Mouse (Mus musculus) heart, embryonic 12.5 days (tissue): ENCODE data around the gene Exoc3l4. TPM values are rescaled to one million over a fixed set of nuclear protein-coding genes. Genes with fewer than 3 reads are reported as not detected.

Experiments
- ATAC-seq: fragments of 200-750 bp; cut with Nextera tagmentation; 2 replicates; pipeline ENCODE4 v1.8.0; 2017; ENCODE audit warnings: moderate TSS enrichment, moderate library complexity; ENCODE audit not compliant: insufficient number of reproducible peaks, low FRiP score
- H3K27ac ChIP-seq: fragments of 300-500 bp; sonication (generic); 2 replicates; pipeline ENCODE4 v1.5.1; 2016; ENCODE audit warnings: mild to moderate bottlenecking, moderate library complexity; ENCODE audit not compliant: poor library complexity, severe bottlenecking
- H3K27me3 ChIP-seq: fragments of 300-500 bp; sonication (generic); replicated peaks from 2 replicates; pipeline ENCODE4 v1.6.1; 2016; ENCODE audit warnings: mild to moderate bottlenecking, moderate library complexity
- H3K36me3 ChIP-seq: fragments of 300-500 bp; sonication (generic); 2 replicates; pipeline ENCODE4 v1.6.1; 2016; ENCODE audit warnings: mild to moderate bottlenecking, moderate library complexity
- H3K4me1 ChIP-seq: fragments of 300-500 bp; sonication (generic); replicated peaks from 2 replicates; pipeline ENCODE4 v1.6.1; 2016; ENCODE audit warnings: mild to moderate bottlenecking
- H3K4me2 ChIP-seq: fragments of 300-500 bp; sonication (generic); 2 replicates; pipeline ENCODE4 v1.6.1; 2016; ENCODE audit warnings: mild to moderate bottlenecking, moderate library complexity
- H3K4me3 ChIP-seq: fragments of 300-500 bp; sonication (generic); 2 replicates; pipeline ENCODE4 v1.5.1; 2016; ENCODE audit warnings: mild to moderate bottlenecking
- H3K9ac ChIP-seq: fragments of 300-500 bp; sonication (generic); 2 replicates; pipeline ENCODE4 v1.6.1; 2016; ENCODE audit warnings: mild to moderate bottlenecking, moderate library complexity
- H3K9me3 ChIP-seq: fragments of 300-500 bp; sonication (generic); replicated peaks from 2 replicates; pipeline ENCODE4 v1.6.1; 2016; ENCODE audit warnings: mild to moderate bottlenecking, moderate library complexity
- WGBS: fragments of 180-500 bp; shearing (Covaris S2); methylation state at CpG from one replicate; pipeline ENCODE4 v1.1.7; 2016; 5-methylcytosine and 5-hydroxymethylcytosine counted together
- polyA plus RNA-seq: library from polyadenylated mRNA; unstranded; fragments of >200 nt; fragmentation: Nextera tagmentation; extraction: Ambion mirVana; gene quantifications from 2 replicates; pipeline ENCODE4 v1.2.1, GENCODE M21; 2016

Exoc3l4 gene
- polyA plus RNA-seq, 1 experiment from 2014 or later: 8.5 TPM

DNA sequence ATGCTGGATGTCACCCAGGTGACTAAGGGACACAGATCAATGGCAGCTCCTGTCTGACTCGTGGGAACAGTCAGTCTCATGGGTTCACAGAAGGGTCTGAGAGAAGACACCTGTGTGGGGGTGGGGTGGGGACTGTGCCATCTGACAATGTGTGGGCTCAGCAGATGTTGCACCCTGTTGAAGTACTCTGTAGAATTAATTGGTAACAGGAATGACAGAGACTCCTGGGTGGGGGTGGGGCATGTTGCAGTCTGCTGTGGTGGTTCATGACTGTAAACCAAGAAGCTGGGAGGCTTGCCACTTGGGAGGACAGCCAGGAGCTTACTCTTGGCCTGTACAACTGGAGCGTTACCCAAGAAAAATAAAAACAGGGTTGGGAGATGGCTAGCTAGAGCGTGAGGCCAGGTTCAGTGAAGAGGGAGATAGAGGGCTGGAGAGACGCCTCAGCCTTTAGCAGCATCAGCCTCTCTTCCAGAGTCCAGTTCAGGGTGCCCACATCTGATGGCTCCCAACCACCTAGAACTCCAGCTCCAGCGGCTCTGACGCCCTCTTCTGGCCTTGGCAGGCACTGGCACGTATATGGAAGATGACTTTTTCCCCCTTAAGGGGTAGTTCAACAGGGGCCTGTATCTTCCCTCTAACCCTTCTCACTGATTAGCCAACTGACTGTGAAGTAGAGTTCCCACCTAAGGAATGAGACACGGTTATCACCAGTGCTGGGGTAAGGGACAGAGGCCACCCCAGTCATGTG is 58.3 kb downstream of the Exoc3l4 start:
- Histone ChIP-seq H3K4me2 (no peak overlapping the region), H3K9ac (no peak overlapping the region), H3K4me1 (no peaks in the 10 kb centered on the region), H3K27ac (no peak overlapping the region), H3K4me3 (no peak overlapping the region), H3K36me3 (no peaks in the 10 kb centered on the region), H3K9me3 (peaks cover 9% of the 10 kb centered on the region; the same call in 1 of the 2 replicates), H3K27me3 (peaks cover 21% of the 10 kb centered on the region)
- 0 out of 2 replicates have a peak, but pooled peaks have one; percentile 4 for ATAC-seq
- 52% methylated on average over 8 of the region's 8 CpGs for WGBS

DNA sequence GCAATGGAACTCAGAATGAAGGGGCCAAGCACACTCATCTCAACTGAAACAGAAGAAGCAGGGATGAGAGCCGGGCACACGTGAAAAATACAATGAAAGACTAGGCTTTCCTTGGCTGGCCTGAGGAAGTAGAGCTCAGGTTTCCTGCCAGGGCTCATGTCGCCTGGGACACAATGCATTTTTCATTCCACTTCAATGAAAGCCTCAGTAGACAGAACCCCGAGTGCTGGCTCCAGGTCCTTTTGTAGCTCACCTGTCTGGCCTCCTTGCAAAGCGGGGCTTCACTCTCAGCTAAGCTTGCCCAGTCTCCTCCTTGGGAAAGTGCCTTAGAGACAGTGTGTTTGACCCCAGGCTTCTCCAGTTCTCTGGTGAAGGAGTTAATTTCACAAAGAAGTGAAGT is 62.1 kb downstream of the Exoc3l4 start:
- Histone ChIP-seq H3K27me3 (peaks cover 23% of the 10 kb centered on the region), H3K4me1 (no peaks in the 10 kb centered on the region), H3K4me3 (no peak overlapping the region), H3K9ac (no peak overlapping the region), H3K36me3 (no peaks in the 10 kb centered on the region), H3K9me3 (peaks cover 9% of the 10 kb centered on the region; the same call in 1 of the 2 replicates), H3K4me2 (no peak overlapping the region), H3K27ac (no peak overlapping the region)
- WGBS: 65% methylated on average over 5 of the region's 5 CpGs
- no peak for ATAC-seq

- Histone ChIP-seq H3K27ac (no peak overlapping the region), H3K9me3 (peaks cover 9% of the 10 kb centered on the region; the same call in 1 of the 2 replicates), H3K27me3 (peaks cover 28% of the 10 kb centered on the region), H3K9ac (no peak overlapping the region), H3K4me1 (peaks cover under 1% of the 10 kb centered on the region), H3K36me3 (no peaks in the 10 kb centered on the region), H3K4me3 (no peak overlapping the region), H3K4me2 (no peak overlapping the region)
- 58% methylated on average over 2 of the region's 2 CpGs for WGBS
- no peak for ATAC-seq
These were observed 63.1 kb downstream of the Exoc3l4 start for GRCm38 (mm10) chr12:111479917-111480316.

Other genes starting within 250 kb of the Exoc3l4 start
- gene 4930595D18Rik, start 232.5 kb upstream of the Exoc3l4 start, polyA plus RNA-seq: not detected in 2 replicates
- 2.0 and 3.5 TPM in 2 replicates for gene Amn, start 145.9 kb upstream of the Exoc3l4 start, polyA plus RNA-seq
- gene Cdc42bpb, start 39.3 kb upstream of the Exoc3l4 start, polyA plus RNA-seq: 33.5 and 38.2 TPM in 2 replicates
- 0.31 TPM in 1 of 2 replicates, not detected in the other for gene Lbhd2, start 10.2 kb upstream of the Exoc3l4 start, polyA plus RNA-seq
- 7.4 and 12.0 TPM in 2 replicates for gene Tnfaip2, start 25.5 kb downstream of the Exoc3l4 start, polyA plus RNA-seq
- gene Gm266, start 68.8 kb downstream of the Exoc3l4 start, polyA plus RNA-seq: 2.1 and 2.4 TPM in 2 replicates
- 510 TPM in 2 replicates for gene Eif5, start 121.0 kb downstream of the Exoc3l4 start, polyA plus RNA-seq
- 51.0 and 53.7 TPM in 2 replicates for gene Mark3, start 157.5 kb downstream of the Exoc3l4 start, polyA plus RNA-seq